Mouse (Mus musculus) bone marrow, adult 2 months (tissue): ENCODE data around the gene Gtf2b.

Experiments
- CTCF ChIP-seq: fragments of 200-500 bp; IDR thresholded peaks from 2 replicates; pipeline ENCODE4 v1.5.1; 2011; ENCODE audit warnings: low read length, control low read depth; ENCODE audit not compliant: control insufficient read depth, insufficient read depth
- POLR2A ChIP-seq: fragments of 200-500 bp; IDR thresholded peaks from 2 replicates; pipeline ENCODE4 v1.6.1; 2011; ENCODE audit warnings: low read depth, mild to moderate bottlenecking, control low read depth, low read length, borderline replicate concordance; ENCODE audit not compliant: control insufficient read depth

- no peak for TF ChIP-seq POLR2A
- TF ChIP-seq CTCF: no peak
Measured at GRCm38 (mm10) chr3:142786423-142787072, 21.7 kb downstream of the Gtf2b start.
